Mouse (Mus musculus) thymus, adult 2 months (tissue): ENCODE data around the gene Ppfia4. TPM values are rescaled to one million over a fixed set of nuclear protein-coding genes. Genes with fewer than 3 reads are reported as not detected.

Experiments used
- DNase-seq: peaks from one replicate; pipeline ENCODE4 v3.0.0; 2021
- H3K27ac ChIP-seq: fragments of 200-500 bp; 2 replicates; pipeline ENCODE4 v1.5.1; 2012; ENCODE audit warnings: low read length, control low read depth; ENCODE audit not compliant: control insufficient read depth, insufficient read depth
- H3K27me3 ChIP-seq: fragments of 200-500 bp; 2 replicates; pipeline ENCODE4 v1.6.1; 2012; ENCODE audit warnings: mild to moderate bottlenecking, low read length, moderate library complexity, mixed read lengths; ENCODE audit not compliant: control insufficient read depth, insufficient read depth
- H3K36me3 ChIP-seq: fragments of 200-500 bp; 2 replicates; pipeline ENCODE4 v1.6.1; 2012; ENCODE audit warnings: mild to moderate bottlenecking, low read length, moderate library complexity; ENCODE audit not compliant: control insufficient read depth, insufficient read depth
- H3K4me1 ChIP-seq: fragments of 200-500 bp; replicated peaks from 2 replicates; pipeline ENCODE4 v1.6.1; 2012; ENCODE audit warnings: low read length; ENCODE audit not compliant: control insufficient read depth, insufficient read depth
- H3K4me3 ChIP-seq: fragments of 200-500 bp; 2 replicates; pipeline ENCODE4 v1.5.1; 2012; ENCODE audit warnings: mild to moderate bottlenecking, low read length, control low read depth, moderate library complexity; ENCODE audit not compliant: control insufficient read depth, insufficient read depth
- CTCF ChIP-seq: fragments of 200-500 bp; IDR thresholded peaks from 2 replicates; pipeline ENCODE4 v1.5.1; 2012; ENCODE audit warnings: mild to moderate bottlenecking, control low read depth, low read length, moderate library complexity, borderline replicate concordance; ENCODE audit not compliant: control insufficient read depth, poor library complexity, insufficient read depth; ENCODE audit errors: extremely low read depth
- POLR2A ChIP-seq: fragments of 200-500 bp; IDR thresholded peaks from 2 replicates; pipeline ENCODE4 v1.6.1; 2012; ENCODE audit warnings: mild to moderate bottlenecking, low read length, control low read depth, moderate library complexity; ENCODE audit not compliant: control insufficient read depth, poor library complexity, insufficient read depth; ENCODE audit errors: extremely low read depth
- WGBS: fragments of 180-500 bp; shearing (Covaris S2); methylation state at CpG from one replicate; pipeline ENCODE4 v1.1.7; 2018; 5-methylcytosine and 5-hydroxymethylcytosine counted together
- polyA plus RNA-seq: library from polyadenylated mRNA; depleted of rRNA; stranded (reverse); fragments of >200 nt; gene quantifications from 2 replicates; pipeline ENCODE4 v1.2.3, GENCODE M21; 2012

Gene Ppfia4
- polyA plus RNA-seq, 1 experiment, result 17.2 TPM

DNA sequence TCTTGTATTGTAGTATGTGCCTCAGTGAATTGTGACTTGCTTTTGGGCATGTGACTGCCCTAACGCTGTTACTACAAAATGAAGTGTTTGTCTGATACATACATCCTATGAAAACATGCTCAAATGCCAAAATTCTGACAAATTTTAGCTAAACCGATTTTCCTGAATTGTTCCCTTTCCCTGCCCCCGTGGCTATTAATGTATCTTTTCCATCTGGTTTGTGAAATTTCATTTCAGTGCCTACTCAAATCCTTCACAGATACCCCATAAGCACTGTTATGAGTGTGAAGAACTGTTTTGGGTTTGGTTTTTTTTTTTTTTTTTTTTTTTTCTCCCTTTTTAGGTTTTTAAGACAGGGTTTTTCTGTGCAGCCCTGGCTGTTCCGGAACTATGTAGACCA is 12.3 kb upstream of the Ppfia4 start:
- TF ChIP-seq POLR2A (no peak), CTCF (no peak)
- WGBS, result 91% methylated on average over 4 of the region's 4 CpGs
- no peak for DNase-seq
- peaks cover 8% of the 10 kb centered on the region for H3K4me1 ChIP-seq
- H3K27ac ChIP-seq, result no peak overlapping the region
- H3K27me3 ChIP-seq, result no peaks in the 10 kb centered on the region; the same call in 1 of the 2 replicates
- H3K4me3 ChIP-seq, result no peak overlapping the region
- peaks cover 19% of the 10 kb centered on the region for H3K36me3 ChIP-seq

DNA sequence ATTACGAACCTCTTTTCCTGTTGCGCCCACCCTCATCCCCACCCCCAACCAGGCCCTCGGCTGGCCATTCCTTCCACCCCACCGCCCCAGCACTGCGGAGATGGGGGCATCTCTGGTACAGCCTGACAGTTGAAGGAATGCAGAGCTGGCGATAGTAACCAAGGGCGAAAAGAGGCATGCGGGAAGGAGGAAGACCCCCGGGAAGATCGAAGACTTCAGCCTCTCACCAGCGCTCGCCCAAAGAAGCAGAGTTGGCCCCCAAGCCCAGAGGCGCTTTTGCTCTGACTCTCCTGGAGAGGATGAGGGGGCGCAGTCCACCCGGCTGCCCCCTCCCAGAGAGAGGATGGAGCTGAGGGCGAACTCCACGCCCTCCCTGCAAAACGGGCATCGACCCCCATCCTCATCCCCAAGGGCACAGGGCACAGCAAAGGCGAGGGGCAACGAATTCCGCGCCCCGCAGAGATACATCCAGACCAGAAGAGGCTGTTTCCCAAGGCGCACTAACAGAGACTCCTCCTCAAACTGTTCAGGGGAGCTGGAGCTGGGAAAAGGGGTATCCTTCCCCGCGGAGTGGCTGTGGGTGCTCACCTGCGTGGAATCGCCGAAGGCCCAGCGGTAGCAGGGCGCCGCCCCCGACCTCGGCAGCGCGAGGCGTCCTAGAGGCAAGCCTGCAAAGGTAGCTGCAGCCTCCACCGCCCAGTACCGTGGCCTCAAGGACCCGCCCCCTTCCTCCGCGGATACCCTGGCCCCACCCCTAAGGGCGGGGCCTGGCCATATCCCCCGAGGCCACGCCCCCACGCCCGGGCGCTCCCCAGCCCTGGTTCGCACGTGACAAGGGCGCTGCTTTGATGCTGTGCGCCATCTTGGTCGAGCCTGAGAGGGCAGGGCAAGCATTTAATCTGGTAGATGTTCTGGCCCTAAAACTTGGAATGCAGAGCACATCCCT is 11.6 kb upstream of the Ppfia4 start:
- Histone ChIP-seq H3K4me3 (no peak overlapping the region; the same call in 1 of the 2 replicates), H3K4me1 (peaks cover 8% of the 10 kb centered on the region), H3K27me3 (no peaks in the 10 kb centered on the region; the same call in 1 of the 2 replicates), H3K27ac (no peak overlapping the region), H3K36me3 (peaks cover 11% of the 10 kb centered on the region)
- TF ChIP-seq CTCF (no peak), POLR2A (no peak)
- DNase-seq, result peak; percentile 60
- 20% methylated on average over 54 of the region's 54 CpGs for WGBS

DNA sequence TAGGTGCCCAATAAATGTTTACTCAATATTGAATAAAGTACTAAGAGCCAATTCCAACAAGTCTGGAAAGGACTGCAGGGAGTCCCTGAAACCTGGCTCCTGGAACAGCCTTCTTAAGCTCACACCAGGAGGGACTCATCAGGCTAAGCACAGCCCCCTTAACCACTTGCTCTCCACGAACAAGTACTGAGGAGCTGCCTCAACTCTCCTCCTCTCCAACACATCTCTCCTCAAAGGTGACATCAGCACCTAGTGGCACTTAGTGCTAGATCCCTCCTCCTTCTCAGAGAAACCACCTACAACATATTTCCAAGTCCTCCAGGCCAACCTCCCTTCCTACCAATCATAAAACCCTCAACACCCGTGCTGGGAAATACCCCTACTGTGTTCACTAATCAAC is 10.8 kb upstream of the Ppfia4 start:
- H3K27ac ChIP-seq, result no peak overlapping the region
- 56% methylated on average over 2 of the region's 2 CpGs for WGBS
- no peak for DNase-seq
- H3K36me3 ChIP-seq, result peaks cover 8% of the 10 kb centered on the region
- no peaks in the 10 kb centered on the region; the same call in 1 of the 2 replicates for H3K27me3 ChIP-seq
- no peak overlapping the region for H3K4me3 ChIP-seq
- TF ChIP-seq POLR2A, result no peak
- no peak for TF ChIP-seq CTCF
- H3K4me1 ChIP-seq, result peaks cover 8% of the 10 kb centered on the region

- 90% methylated on average over 8 of the region's 8 CpGs for whole genome bisulfite sequencing
- peaks cover 5% of the 10 kb centered on the region for H3K36me3 ChIP-seq
Measured at GRCm38 (mm10) chr1:134342781-134343310, 10.1 kb upstream of the Ppfia4 start.

DNA sequence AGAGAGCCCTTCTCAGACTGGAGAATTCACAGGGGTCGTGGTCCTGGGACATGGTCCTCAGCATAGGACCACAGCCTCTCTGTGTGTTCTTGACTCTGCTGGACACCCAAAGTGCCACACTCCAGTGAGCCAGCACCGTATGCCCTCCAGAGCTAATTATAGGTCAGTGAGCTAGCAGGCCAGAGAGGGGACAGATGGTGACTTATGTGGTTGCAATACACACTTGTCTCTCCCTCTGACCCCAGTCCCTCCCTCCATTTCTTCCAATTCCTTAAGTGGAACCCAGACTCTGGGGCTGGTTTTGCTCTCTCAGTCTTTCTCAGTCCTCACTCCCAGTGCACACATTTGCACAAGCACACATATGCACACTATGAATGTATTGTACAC is 9.5 kb upstream of the Ppfia4 start:
- Histone ChIP-seq H3K36me3 (no peaks in the 10 kb centered on the region; the same call in 1 of the 2 replicates), H3K27ac (no peak overlapping the region), H3K27me3 (no peaks in the 10 kb centered on the region; the same call in 1 of the 2 replicates), H3K4me3 (no peak overlapping the region), H3K4me1 (peaks cover 12% of the 10 kb centered on the region)
- no peak for DNase-seq
- no peak for TF ChIP-seq POLR2A
- 87% methylated on average over 2 of the region's 2 CpGs for WGBS

More at GRCm38 (mm10) chr1:134342781-134343310, 10.1 kb upstream of the Ppfia4 start:
- peaks cover 8% of the 10 kb centered on the region for H3K4me1 ChIP-seq
- no peaks in the 10 kb centered on the region; the same call in 1 of the 2 replicates for H3K27me3 ChIP-seq
- H3K4me3 ChIP-seq, result no peak overlapping the region
- no peak for DNase-seq
- TF ChIP-seq POLR2A (no peak), CTCF (no peak)
- no peak overlapping the region for H3K27ac ChIP-seq

DNA sequence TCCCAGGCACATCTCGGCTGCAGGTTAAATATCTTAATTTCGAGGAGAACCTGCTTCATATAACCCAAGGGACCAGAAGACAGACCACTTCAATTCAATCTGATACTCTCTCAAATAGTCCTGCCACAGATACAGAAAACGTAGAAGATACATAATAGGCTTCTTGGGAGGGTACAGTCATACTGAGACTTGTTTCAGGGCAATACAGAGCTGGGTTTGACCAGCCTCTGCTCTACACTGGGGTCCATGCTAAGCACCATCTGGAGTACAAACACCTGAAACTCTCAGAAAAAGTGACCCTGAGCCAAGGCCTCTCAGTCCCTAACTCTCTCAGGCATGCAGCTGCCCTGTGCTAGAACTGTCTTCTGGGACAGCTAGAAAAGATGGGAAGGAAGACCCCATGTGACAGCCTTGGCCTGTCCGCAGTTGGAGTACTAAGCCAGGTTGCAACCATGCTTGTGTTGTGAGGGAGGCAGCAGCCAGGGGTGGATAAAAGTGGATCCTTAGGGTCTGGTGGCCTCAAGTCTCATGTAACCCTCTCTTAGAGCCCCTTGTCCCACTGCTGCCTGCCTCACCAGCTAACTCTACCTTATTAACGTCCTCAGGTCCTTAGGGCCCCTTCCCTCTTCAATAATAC is 9.0 kb upstream of the Ppfia4 start:
- Histone ChIP-seq H3K4me3 (no peak overlapping the region), H3K27ac (no peak overlapping the region), H3K27me3 (no peaks in the 10 kb centered on the region; the same call in 1 of the 2 replicates), H3K4me1 (peaks cover 16% of the 10 kb centered on the region), H3K36me3 (no peaks in the 10 kb centered on the region)
- no peak for TF ChIP-seq POLR2A
- no peak for TF ChIP-seq CTCF
- 89% methylated on average over 5 of the region's 5 CpGs for WGBS
- DNase-seq, result no peak
